Mouse (Mus musculus): ENCODE results near the gene Jaml.

Jaml gene

DNA sequence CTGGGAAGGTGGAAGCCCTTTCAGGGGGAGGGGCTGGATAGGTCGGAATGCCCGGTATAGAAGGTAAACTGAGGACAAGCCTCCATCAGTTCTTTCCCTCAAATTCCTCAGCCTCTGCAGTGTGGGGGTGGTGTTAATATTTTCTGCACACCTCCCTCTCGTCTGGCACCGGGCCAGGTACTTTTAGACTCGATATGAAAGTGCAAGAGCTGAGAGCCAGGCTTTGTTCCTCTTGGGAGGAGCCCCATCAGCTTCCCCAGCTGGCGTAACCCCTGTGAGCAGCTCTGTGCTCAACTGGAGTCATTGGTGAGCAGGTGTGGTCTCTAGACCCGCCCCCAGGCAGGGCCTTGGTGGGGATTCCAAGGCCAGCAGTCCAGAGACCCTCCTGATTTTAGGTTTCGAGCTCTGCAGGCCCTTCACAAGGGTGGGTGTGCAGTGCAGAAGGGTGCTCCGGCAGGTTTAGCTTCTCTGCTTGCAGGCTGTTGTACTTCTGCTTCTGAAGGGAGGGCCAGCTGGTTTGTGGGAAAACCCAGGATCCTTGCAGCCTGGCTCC lies 43.3 kb downstream of the Jaml start:
- DNase-seq, result peak; percentile 53

DNA sequence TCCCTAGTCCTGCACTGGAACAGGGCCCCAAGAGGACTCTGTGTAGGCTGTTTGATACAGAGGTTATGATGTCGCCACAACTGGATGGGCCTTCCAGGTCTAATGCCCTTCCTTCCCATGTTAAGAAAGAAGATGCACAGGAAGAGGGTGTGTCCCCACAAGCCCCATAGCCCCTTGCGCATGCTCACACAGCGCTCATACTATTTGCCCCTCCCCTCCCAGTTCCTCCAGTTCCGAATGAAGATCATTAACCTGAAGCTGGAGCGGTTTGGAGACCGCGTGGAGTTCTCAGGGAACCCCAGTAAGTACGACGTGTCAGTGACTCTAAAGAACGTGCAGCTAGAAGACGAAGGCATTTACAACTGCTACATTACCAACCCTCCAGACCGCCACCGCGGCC lies 46.2 kb downstream of the Jaml start:
- no peak for DNase-seq

DNA sequence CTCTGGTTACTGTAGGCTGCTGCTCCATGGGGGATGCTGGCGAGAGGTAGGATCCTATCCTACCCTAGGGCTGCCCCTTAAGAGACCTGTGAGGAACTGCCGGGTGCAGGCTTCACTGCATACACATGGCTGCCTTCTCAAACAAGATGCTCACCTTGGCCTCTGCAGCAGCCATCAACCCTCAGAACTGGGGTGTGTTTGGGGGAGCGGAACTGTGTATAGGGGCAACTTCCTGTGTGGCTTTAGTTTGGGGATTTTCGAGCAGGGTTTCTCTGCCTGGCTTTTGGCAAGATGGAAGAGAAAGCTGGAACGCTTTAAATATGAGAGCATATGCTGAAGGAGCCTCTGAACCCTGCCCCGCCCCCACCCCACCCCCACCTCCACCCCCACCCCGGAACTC lies 48.0 kb downstream of the Jaml start:
- DNase-seq, result no peak

DNA sequence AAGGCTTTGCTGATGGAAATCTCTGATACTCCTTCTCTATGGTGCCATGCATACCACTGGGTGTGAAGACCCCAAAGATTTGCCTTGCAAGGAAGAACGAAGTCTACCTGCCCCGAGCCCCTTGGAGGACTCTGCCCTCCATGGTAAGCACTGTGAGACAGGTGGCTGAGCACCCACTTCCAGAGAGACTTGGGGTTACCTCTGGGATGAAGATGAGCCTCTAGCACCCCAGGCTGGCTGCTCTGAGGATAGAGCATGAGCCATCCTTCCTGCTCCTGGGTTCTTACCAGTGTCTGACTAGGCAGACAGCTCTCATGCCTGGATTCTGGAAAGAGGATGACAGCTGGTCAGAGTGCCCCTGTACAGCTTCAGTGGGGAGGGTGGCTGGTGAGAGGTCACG lies 51.1 kb downstream of the Jaml start:
- no peak for DNase-seq

DNA sequence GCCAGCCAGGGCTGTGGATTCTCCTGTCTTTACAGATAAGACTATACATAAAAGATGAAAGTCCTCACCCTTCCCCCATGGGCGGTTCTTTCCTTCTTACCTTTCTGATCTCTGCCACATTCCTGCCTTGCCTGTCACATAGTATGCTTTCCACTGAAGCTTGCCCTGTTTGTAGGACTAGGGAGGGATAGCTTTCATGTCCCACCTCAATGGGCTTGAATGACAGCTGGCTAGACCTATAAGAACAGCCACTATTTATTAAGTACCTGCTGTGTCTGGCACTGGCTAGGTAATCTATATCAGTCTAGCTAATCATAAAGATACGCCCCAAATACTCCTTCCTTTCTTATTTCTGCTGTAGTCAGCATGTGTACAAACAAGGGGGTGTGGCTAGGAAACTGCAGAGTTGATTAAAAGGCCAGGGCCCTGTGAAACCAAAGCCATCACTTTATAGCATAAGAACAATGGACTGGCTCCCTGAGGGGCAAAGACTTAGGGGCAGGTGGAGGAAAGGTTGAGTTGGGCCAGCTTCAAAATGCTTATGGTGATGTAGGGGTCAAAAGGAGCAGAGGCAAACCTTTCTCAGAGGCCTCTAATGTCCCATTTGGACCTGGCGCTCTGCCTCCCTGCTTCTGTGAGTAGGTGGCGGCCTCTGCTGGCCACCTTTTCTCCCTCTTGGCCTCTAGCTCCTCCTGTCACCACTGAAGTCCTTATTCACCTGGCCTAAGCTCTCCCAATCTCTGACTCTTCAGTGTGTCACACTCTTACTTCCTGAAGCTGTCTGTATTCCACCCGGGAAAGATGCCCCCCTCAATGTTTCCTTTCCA lies 54.7 kb downstream of the Jaml start:
- DNase-seq, result peak; percentile 79 to 82

DNA sequence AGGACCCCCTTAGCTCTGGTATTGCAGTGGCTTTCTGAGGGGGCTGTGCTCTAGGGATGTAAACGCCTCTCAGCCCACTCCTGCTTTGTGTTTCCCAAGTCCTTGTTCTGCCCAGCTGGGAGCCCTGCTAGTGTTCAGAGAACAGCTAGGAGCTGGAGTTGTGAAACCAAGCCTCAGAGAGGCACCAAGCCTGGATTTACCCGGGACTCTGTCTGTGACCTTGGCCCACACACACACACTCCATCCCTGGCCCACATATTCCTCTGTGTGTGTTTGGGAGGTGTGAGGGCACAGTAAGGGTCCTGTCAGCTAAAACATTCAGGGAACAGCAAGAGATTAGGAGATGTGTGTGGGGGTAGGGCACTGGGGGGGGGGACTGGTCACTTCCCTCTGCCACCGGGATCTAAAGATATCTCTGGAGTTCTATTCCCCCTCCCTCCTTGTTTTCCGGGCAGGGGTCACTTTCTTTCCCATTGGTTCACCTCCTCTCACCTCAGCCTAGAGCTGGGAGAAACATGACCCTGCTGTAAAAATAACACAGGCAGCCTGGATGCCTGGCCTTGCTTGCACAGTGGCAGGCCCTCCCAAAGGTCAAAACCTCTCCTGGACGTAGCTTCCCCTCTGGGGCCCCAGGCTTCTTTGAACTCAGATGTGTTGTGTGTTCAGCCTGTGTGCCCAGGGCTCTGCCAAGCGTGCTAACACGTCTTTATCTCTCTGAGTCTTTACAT lies 57.6 kb downstream of the Jaml start:
- no peak for DNase-seq

DNA sequence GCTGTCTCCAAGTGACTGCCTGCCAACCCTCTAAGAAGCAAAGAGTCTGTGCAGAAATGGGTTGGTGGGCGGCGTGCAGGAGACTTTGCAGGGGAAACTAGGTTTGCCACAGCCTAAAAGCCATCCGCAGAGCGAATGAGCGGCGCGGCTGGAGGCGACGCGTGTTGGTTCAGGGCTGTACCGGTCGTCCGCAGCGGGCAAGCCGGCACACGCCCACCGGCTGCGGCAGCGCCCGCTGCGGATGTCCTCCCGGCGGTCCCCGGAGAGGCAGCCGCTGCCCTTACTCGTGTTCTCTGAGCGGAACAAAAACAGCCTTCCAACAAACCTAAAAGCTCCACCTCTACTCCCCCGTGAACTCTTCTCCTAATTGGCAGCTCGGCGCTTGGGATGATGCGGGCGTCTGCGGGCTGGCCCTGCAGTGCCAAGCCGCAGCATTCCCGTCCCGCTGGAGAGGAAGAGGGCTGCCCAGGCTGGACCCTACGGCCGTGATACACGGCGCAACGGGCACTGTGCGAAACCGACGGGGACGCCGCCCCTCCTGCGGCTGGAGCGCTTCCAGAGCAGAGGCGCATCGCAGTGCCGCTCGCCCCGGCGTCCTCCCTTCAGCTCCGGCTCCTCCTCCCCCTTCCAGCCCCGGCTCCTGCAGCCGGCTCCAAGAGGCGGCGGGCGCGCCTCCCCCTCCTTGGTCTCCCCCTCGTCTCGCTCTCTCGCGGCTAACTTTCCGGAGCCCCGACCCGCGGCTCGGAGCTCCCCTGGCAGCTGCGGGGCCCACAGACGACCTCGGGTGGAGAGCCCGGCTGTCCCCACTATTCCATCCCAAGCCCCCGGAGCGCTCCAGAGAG lies 59.4 kb downstream of the Jaml start, which contains the start of gene Scn4b:
TSS of gene Scn4b (plus strand) at position 205 of the 842 bp plus-strand sequence.
- peak; percentile 53 to 75 for DNase-seq

DNA sequence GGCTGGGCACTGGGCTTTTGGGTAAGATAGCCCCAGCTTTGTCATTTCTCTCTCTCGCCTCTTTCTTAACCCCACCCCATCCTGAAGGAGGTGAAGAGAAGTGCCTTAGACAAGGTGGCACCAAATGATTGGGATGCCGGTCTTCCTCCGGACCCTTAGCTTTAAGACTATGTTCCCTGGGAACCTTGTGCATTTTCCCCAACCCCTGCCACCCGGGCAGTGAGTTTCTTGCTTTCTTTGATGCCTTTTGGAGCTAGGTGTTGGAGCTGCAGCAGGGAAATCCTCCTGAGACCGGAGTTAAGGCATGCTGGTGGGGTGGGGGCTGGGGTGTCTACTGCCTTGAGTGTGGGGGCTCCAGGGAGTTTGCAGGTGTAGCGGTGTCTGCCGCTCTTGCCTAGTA lies 60.1 kb downstream of the Jaml start:
- no peak for DNase-seq

DNA sequence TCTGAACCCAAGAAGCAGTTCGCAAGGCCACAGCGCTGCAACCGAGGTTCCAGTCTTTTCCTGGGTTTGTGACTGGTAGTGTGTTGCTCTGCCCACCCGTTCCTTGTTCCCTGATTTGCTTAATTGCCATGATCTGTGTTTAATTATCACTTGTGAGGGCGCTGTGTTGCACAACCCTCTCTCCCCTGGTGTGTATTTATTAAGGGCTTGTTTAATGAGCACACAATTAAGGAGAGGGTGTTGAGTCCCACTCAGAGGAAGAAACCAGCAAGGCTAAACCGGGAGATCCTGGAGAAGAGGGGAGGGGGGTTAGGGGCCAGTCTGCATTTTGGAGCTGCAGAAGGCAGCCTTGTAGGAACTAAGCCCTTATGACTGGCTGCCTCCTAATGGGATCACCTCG lies 62.0 kb downstream of the Jaml start:
- no peak for DNase-seq

DNA sequence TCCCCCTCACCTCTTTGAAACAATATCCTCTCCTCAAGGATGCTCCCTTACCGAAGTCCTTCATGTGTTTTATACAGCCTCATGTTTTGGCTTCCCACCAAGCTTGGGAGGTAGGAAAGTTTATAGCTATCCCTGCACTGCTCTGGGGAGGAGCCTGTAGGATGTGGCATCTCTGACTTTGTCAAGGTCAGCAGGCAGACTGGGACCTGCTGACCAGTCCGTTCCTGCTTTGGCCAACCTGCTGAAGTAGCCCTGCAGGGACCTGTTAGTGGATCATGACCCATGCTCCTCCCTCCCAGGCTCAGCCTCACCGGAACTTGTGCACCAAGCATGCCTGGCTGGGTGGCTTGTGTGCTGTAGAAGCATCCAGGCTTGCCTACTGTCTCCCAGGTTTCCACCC lies 63.7 kb downstream of the Jaml start:
- peak; percentile 57 to 91 for DNase-seq

DNA sequence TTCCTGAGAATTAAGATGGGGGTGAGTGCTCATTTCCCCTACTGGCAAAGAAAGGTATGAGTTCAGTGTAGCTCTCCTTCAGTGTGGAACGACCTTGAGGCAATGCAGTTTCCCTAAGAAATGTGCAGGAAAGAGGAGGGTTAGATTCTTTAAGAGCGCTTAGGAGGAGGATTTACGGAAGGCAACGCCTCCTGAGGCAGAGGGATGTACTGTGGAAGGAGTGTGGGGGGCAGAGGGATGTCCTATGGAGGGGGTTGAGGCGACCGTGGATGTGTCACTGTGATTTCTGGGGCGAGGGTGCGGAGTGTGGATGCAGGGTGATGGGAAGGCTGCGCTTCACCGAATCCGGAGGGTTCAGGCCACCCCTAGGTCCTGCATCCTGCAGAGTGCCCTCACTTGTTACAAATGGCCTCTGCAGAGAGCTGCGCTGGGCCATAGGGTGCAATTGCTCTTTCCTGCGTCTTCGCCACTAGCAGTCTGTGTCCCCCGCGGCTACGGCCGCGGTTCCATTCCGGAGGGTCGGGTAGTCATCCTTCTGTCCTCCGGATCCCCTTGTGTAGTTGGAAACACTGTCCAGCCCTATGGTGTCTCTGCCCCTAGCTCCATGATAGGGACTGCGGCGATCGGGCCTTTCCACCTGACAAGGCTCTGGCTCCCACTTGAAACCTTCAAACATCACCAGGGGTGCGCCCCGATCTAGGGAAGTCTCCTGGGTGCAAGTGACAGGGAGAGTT lies 66.7 kb downstream of the Jaml start:
- DNase-seq, result no peak

DNA sequence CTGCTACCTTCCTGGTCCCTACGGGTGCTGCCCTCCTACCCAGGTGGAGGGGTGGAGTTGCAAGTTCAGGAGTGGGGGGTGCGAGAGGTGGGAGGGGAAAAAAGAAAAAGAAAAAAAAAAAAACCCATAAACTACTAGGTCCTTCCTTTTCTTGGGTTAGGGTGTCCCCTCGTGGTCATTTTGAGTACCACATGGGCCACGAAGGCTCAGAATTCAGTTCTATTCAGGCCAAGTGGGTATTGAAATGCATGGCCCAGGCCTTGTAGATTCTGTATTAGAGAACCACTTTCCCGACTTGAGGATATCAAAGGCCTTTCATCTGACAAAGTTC lies 67.2 kb downstream of the Jaml start:
- peak; percentile 64 to 80 for DNase-seq

DNA sequence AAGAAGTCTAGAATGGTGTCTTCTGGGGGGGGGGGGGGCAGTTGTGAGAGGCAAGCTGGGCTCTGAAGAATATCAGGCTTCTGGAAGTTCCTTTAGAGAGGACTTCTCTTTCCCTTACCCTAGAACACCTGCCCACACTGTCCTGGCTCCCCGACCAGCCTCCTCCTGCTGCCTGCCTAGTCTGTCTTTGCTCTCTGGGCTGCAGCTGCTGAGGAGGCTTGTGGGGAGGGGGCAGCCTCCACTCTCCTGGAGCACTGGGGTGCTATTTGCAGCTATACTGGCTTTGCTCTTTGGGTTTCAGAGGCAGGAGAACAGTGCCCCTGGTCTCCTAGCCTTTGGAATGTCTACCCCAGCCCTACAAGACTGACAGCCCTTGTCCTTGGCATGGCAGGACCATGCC lies 72.0 kb downstream of the Jaml start:
- DNase-seq, result no peak

DNA sequence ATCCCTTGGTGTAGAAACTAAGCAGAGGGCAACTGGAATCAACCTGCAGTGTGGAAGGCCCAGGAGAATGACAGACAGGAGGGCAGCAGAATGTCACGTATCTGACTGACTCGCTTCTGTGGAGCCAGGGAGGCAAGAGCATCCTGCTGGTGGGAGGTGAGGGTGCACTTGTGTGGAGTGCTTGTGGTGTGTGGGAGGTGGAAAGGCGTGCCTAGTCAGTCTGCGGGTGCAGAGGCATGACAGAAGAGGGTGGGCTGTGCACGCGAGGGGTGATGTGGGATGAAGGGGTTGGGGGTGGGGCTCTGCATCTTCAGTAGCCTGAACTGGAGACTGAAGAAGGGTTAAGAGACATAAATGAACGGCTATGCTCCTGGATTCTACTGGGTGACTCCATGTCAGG lies 74.4 kb downstream of the Jaml start:
- DNase-seq, result no peak

All from kidney, postnatal 25 days (tissue).